Mouse (Mus musculus) left cerebral cortex, postnatal 36 days (tissue): ENCODE data around the gene Pcca. TPM values are rescaled to one million over a fixed set of nuclear protein-coding genes. Genes with fewer than 3 reads are reported as not detected.

ENCODE experiments used
- DNase-seq, 2 experiments: peaks; one replicate each; pipeline ENCODE4 v3.0.0; 2021 to 2022; ENCODE audit warnings: low spot score in 2 of 2, mixed read lengths in 1 of 2
- intact Hi-C: fragments of 180-260 bp; cut with DNase I; formaldehyde crosslinking; loops from one replicate; pipeline ENCODE4 v1.15.1; 2025
- total RNA-seq, 2 experiments: library from RNA; stranded (reverse); gene quantifications; 2 replicates each; pipeline ENCODE4 v1.2.3; 2021

Gene Pcca
- total RNA-seq, 2 experiments from 2014 or later: 32.7 to 35.3 TPM

DNA sequence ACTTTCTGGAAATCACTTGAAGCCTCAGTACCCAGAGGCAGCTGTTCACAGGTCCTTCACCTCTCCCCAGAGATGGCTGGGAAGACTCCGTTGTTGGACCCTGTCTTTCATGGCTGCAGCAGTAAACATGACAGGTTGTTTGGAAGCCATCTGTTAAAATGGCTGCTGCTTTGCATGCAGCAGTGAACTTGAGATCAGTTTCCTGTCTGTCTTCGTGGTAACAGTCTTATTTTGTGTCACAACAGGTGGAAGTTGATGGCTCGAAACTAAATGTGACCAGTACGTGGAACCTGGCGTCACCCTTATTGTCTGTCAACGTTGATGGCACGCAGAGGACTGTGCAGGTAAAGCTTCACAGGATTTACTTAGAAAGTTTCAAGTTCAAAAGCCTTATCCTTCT, 256.0 kb downstream of the Pcca start:
- intact Hi-C loops: no loop called here
- no peak for DNase-seq

- intact Hi-C loops: no loop called here
- no peak for DNase-seq
These were observed 259.2 kb downstream of the Pcca start for GRCm38 (mm10) chr14:122793368-122793767.

DNA sequence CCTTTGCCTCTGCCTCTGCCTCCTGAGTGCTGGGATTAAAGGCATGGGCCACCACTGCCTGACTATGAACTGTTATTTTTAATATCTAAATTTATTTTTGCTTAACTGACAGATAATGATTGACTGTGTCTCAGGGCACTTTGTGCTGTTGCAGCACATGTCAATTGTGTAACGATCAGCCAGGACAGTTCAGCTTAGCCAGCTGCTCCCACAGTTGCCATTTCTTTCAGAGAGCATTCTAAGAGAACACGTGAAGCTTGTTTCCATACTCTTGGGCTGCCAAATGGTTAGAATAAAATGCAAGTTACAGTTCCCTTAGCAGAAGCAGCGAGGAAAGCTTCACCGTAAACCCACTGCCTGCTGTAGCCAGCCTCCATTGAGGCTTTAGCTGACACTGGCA, 266.2 kb downstream of the Pcca start:
- DNase-seq: no peak
- intact Hi-C loops: no loop called here

GRCm38 (mm10) chr14:122821002-122821401, 286.9 kb downstream of the Pcca start:
- intact Hi-C loops: no loop called here

DNA sequence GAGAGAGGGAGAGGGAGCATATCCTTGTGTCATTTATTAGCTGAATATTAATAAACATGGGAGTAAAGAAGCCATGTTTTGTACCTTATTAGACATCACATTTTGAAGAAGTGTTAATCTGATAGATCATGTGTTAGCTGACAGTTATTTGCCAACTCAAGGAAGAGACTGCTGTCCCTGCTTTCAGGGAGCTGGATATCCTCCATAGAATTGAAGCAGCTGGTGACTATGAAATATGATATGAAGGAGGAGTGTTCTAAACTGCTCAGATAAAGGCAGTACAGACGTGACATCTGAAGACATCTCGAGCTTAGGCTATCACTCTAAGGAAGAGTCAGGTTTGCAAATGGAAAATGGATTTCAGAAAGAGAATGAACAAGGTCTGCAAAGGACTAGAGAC, 289.7 kb downstream of the Pcca start:
- intact Hi-C loops: no loop called here
- no peak for DNase-seq

More at GRCm38 (mm10) chr14:122821002-122821401, 286.9 kb downstream of the Pcca start:
- no peak for DNase-seq

GRCm38 (mm10) chr14:122825464-122825863, 291.3 kb downstream of the Pcca start:
- intact Hi-C loops: no loop called here

DNA sequence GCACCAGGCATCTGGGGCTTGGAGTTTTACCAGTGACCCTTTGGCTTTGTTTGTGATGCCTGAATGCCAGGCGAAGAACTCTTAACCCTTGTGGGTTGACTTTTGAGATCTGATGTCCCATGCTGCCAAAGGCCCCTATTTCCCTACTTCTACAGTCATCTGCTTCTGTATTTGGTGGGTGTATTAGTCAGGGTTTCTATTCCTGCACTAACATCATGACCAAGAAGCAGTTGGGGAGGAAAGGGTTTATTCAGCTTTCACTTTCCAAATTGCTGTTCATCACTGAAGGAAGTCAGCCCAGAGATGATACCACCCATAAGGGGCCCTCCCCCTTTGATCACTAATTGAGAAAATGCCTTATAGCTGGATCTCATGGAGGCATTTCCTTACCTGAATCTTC, 296.3 kb downstream of the Pcca start:
- no peak for DNase-seq
- intact Hi-C loops: no loop called here

More at GRCm38 (mm10) chr14:122825464-122825863, 291.3 kb downstream of the Pcca start:
- no peak for DNase-seq

- intact Hi-C loops: no loop called here
- DNase-seq: no peak
These were observed 299.5 kb downstream of the Pcca start for GRCm38 (mm10) chr14:122833666-122834065.

GRCm38 (mm10) chr14:122834753-122835152, 300.6 kb downstream of the Pcca start:
- intact Hi-C loops: no loop called here
- no peak for DNase-seq

- intact Hi-C loops: no loop called here
- no peak for DNase-seq
These were observed 301.5 kb downstream of the Pcca start for GRCm38 (mm10) chr14:122835487-122836190.

- DNase-seq: no peak
- intact Hi-C loops: no loop called here
These were observed 302.1 kb downstream of the Pcca start for GRCm38 (mm10) chr14:122836221-122836620.

DNA sequence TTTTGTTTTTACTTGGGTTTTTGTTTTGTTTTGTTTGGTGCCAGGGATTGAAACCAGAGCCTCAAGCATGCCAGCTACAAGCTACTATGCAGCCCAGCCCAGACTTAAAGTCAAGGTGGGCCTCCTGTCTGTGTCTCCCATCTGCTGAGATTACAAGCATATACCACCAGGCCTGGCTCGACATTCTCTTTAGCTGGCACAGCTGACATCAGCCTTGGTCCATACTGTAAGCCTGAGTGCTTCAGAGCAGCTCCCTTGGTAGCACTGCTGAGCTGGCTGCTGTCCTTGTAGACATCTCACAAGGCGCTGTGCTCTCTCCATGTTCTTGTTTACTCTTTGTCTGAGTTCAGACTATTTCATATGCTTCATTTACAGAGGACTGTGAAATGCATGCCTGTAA, 302.9 kb downstream of the Pcca start:
- intact Hi-C loops: no loop called here
- no peak for DNase-seq

- DNase-seq: no peak
- intact Hi-C loops: no loop called here
These were observed 318.5 kb downstream of the Pcca start for GRCm38 (mm10) chr14:122852506-122853057.

DNA sequence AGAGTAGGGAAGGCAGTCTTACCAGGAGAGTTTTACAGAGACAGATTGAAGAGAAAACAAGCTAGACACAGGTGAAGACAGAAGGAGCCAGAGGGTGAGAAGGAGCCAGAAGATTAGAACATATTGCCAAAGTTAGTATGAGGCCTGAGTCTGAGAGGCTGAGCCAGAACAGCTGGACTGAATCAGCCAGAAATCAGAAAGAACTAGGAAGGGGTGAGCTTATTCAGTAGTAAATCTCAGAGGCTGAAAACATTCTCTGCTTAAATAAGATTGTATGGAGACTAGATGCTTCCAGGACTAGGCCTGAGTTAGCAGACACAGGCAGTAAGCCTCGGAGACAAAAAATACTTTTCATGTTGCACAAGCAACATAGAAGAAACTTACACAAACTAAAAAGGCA, 325.7 kb downstream of the Pcca start:
- DNase-seq: no peak
- intact Hi-C loops: no loop called here

- DNase-seq: no peak
- intact Hi-C loops: no loop called here
These were observed 328.5 kb downstream of the Pcca start for GRCm38 (mm10) chr14:122862623-122863022.

- no peak for DNase-seq
- intact Hi-C loops: no loop called here
These were observed 331.5 kb downstream of the Pcca start for GRCm38 (mm10) chr14:122865462-122866129.

GRCm38 (mm10) chr14:122867531-122868285, 333.6 kb downstream of the Pcca start:
- intact Hi-C loops: no loop called here
- no peak for DNase-seq

DNA sequence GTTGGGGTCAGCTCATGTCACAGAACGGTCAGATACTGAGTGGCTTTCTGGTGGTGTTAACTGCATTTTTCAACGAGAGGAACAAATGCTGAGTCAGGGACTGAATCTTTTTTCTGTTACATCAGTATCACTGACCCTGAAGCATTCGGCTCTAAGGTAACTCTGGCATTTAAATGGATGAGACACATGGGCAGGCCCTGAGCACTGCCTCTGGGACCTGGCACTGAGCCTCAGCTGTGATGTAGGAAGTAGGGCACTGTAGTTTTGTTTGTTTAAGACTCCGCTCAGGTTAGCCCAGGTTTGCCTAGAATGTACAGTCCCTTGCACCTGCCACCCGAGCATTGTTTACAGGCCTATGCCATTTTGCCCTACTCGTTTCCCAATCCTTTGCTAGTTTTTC, 335.7 kb downstream of the Pcca start:
- no peak for DNase-seq
- intact Hi-C loops: no loop called here

- intact Hi-C loops: no loop called here
- no peak for DNase-seq
These were observed 337.9 kb downstream of the Pcca start for GRCm38 (mm10) chr14:122871841-122872580.

DNA sequence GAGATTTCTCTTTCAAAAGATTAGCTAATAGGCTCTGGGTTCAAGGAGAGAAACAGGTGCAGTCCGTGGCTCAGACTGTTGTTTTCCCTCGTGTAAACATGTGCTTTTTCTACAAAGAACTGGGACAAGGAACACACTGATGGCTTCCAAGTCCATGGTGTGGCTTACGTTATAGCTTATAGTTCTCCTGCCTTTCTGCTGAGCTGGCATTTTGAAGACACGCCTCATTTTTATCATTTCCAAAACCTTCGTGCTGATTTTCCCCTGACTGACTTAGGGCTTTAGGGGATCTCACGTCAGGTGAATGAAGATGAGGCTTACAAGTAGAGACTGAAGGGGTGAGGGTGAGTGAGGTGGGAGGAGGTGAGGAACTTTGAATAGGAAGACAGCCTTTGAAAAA, 338.5 kb downstream of the Pcca start:
- intact Hi-C loops: no loop called here
- DNase-seq: no peak
